ENCODE assay signal across 23 mouse cellular contexts in the genomic region with DNA sequence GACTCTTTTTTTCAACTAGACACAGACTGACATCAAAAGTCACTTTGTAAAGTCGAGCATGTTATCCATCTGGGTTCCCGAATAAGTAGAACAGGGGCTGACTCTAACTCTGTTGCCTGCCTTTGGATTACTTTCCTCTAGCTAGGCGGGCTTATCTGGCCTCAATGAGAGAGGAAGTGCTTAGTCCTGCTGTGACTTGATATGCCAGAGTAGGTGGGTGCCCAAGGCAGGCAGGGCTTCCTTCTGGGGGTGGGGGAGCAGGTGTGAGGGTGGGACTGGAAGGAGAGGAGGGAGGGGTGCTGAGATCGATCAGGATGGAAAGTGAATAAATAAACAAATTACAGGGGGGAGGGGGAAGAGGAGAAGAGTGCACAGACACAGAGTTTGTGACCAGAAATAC. TPM values are rescaled to one million over a fixed set of nuclear protein-coding genes. Genes with fewer than 3 reads are reported as not detected.
"Had no signal": no experiment of that assay in that cellular context is flagged by ENCODE, and none has a peak within 500 bp of the region (broad histone marks: within the 10 kb centered on the region; RNA-seq: fewer than 3 reads in every experiment).

No protein-coding gene starts in this region.

- H3K27me3 ChIP-seq: limb, embryonic 12.5 days; limb, embryonic 15.5 days; liver, embryonic 13.5 days; midbrain, embryonic 13.5 days; neural tube, embryonic 13.5 days; stomach, embryonic 15.5 days had no signal

- DNase-seq: kidney, adult 9 months; kidney, postnatal 14 days; kidney, postnatal 4 days; left cerebral cortex, postnatal 4 days; liver, embryonic 13.5 days; lung, adult 2 months; lung, postnatal 36 days; retina, postnatal 1 day; right cerebral cortex, postnatal 25 days; spleen, adult 18-20 months; thymus, postnatal 36 days had no signal

- H3K4me3 ChIP-seq: limb, embryonic 12.5 days; limb, embryonic 15.5 days; liver, embryonic 13.5 days; midbrain, embryonic 10.5 days; midbrain, embryonic 13.5 days; myocyte; neural tube, embryonic 13.5 days; stomach, embryonic 15.5 days had no signal

- ATAC-seq: intestine, postnatal 0 days; lung, postnatal 0 days; midbrain, embryonic 13.5 days; midbrain, embryonic 16.5 days had no signal

- H3K27ac ChIP-seq: limb, embryonic 12.5 days; limb, embryonic 15.5 days; liver, embryonic 13.5 days; midbrain, embryonic 10.5 days; midbrain, embryonic 13.5 days; neural tube, embryonic 13.5 days; stomach, embryonic 15.5 days had no signal

- H3K4me1 ChIP-seq: limb, embryonic 12.5 days; limb, embryonic 15.5 days; liver, embryonic 13.5 days; midbrain, embryonic 13.5 days; neural tube, embryonic 13.5 days had no signal

- H3K9me3 ChIP-seq: limb, embryonic 12.5 days; limb, embryonic 15.5 days; liver, embryonic 13.5 days; midbrain, embryonic 10.5 days; neural tube, embryonic 13.5 days; stomach, embryonic 15.5 days had no signal

- H3K36me3 ChIP-seq: limb, embryonic 12.5 days; limb, embryonic 15.5 days; liver, embryonic 13.5 days; midbrain, embryonic 10.5 days; midbrain, embryonic 13.5 days; neural tube, embryonic 13.5 days had no signal

RNA-seq across cellular contexts. Expression of a gene that starts 11.7 kb away (rescaled TPM):
- total RNA-seq: monocyte, adult 5-6 weeks; neutrophil, adult 5-6 weeks had no signal
